Mouse (Mus musculus): ENCODE data around the gene Mrgprd. TPM values are rescaled to one million over a fixed set of nuclear protein-coding genes. Genes with fewer than 3 reads are reported as not detected.

The Mrgprd gene
- polyA plus RNA-seq, 1 experiment from 2014 or later: 0.11 TPM

GRCm38 (mm10) chr7:145312137-145312536 lies 2.5 kb upstream of the Mrgprd start:
- 84% methylated on average over 3 of the region's 3 CpGs for WGBS
- ATAC-seq: no peak
- no peak overlapping the region for H3K4me3 ChIP-seq (ENCODE audit: low read length)
- H3K4me2 ChIP-seq (ENCODE audit: low read length): no peak overlapping the region
- no peak overlapping the region for H3K9ac ChIP-seq (ENCODE audit: low read depth, low read length)
- H3K27ac ChIP-seq (ENCODE audit: low read depth, low read length): no peak overlapping the region
- H3K4me1 ChIP-seq (ENCODE audit: control insufficient read depth, insufficient read depth, low read depth, low read length): no peaks in the 10 kb centered on the region
- H3K9me3 ChIP-seq (ENCODE audit: control insufficient read depth, low read length): no peaks in the 10 kb centered on the region
- H3K36me3 ChIP-seq (ENCODE audit: control insufficient read depth, insufficient read depth, low read length): no peaks in the 10 kb centered on the region
- H3K27me3 ChIP-seq (replicated peaks; ENCODE audit: control insufficient read depth, insufficient read depth, low read length): no peaks in the 10 kb centered on the region

DNA sequence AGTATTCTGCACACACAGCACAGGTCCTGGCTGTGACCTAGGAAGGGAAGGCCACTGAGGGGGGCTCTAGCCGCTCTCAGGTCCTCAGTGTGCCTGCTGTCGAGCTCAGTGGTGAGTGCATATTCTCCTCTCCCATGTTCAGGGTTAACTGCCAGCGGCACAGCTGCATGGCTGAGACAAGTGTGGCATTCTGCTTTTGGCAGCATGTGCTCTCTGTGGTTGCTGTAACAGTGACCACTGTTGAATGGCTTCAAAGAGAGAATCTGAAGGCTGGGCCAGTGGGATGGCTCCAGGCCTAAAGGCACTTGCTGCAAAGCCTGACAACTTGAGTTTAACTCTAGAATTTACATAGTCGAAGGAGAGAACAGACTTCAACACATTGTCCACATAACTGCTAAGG lies 2.9 kb downstream of the Mrgprd start:
- H3K27ac ChIP-seq (ENCODE audit: low read depth, low read length): no peak overlapping the region
- H3K4me2 ChIP-seq (ENCODE audit: low read length): no peak overlapping the region
- no peak overlapping the region for H3K9ac ChIP-seq (ENCODE audit: low read depth, low read length)
- H3K4me3 ChIP-seq (ENCODE audit: low read length): no peak overlapping the region
- H3K4me1 ChIP-seq (ENCODE audit: control insufficient read depth, insufficient read depth, low read depth, low read length): no peaks in the 10 kb centered on the region
- WGBS: 59% methylated on average over 4 of the region's 4 CpGs
- no peaks in the 10 kb centered on the region for H3K36me3 ChIP-seq (ENCODE audit: control insufficient read depth, insufficient read depth, low read length)
- ATAC-seq: no peak
- no peaks in the 10 kb centered on the region for H3K27me3 ChIP-seq (replicated peaks; ENCODE audit: control insufficient read depth, insufficient read depth, low read length)
- no peaks in the 10 kb centered on the region for H3K9me3 ChIP-seq (ENCODE audit: control insufficient read depth, low read length)

DNA sequence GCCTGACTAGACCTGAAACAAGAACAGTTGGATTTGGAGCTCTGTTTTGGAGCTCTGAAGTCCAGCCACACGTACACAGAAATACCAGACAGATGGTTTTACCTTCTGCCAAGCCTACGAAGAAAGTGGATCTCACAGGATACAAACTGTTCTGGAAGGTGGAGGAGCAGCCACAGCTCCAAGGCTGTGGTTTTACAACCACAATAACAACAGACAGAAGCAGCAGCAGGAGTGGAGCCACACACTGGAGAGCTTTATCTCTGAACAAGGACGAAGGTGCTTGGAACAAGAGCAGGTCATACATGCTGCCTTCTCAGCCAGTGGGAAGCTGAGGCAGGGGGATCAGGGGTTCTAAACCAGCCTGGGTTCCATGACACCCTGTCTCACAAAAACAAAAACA lies 4.8 kb downstream of the Mrgprd start:
- Histone ChIP-seq H3K9me3 (ENCODE audit: control insufficient read depth, low read length) (no peaks in the 10 kb centered on the region), H3K27ac (ENCODE audit: low read depth, low read length) (no peak overlapping the region), H3K4me2 (ENCODE audit: low read length) (no peak overlapping the region), H3K36me3 (ENCODE audit: control insufficient read depth, insufficient read depth, low read length) (no peaks in the 10 kb centered on the region), H3K27me3 (replicated peaks; ENCODE audit: control insufficient read depth, insufficient read depth, low read length) (no peaks in the 10 kb centered on the region), H3K9ac (ENCODE audit: low read depth, low read length) (no peak overlapping the region), H3K4me3 (ENCODE audit: low read length) (no peak overlapping the region), H3K4me1 (ENCODE audit: control insufficient read depth, insufficient read depth, low read depth, low read length) (no peaks in the 10 kb centered on the region)
- WGBS: 72% methylated on average over 3 of the region's 3 CpGs
- ATAC-seq: no peak

- Histone ChIP-seq H3K4me2 (ENCODE audit: low read length) (no peak overlapping the region), H3K27me3 (replicated peaks; ENCODE audit: control insufficient read depth, insufficient read depth, low read length) (no peaks in the 10 kb centered on the region), H3K4me3 (ENCODE audit: low read length) (no peak overlapping the region), H3K4me1 (ENCODE audit: control insufficient read depth, insufficient read depth, low read depth, low read length) (no peaks in the 10 kb centered on the region), H3K27ac (ENCODE audit: low read depth, low read length) (no peak overlapping the region), H3K9me3 (ENCODE audit: control insufficient read depth, low read length) (no peaks in the 10 kb centered on the region), H3K36me3 (ENCODE audit: control insufficient read depth, insufficient read depth, low read length) (no peaks in the 10 kb centered on the region), H3K9ac (ENCODE audit: low read depth, low read length) (no peak overlapping the region)
- WGBS: 26% methylated on average over 4 of the region's 4 CpGs
- no peak for ATAC-seq
Observed at GRCm38 (mm10) chr7:145323607-145324006, 9.0 kb downstream of the Mrgprd start.

- ATAC-seq: no peak
- WGBS: 49% methylated on average over 2 of the region's 2 CpGs
Observed at GRCm38 (mm10) chr7:145325697-145326096, 11.1 kb downstream of the Mrgprd start.

DNA sequence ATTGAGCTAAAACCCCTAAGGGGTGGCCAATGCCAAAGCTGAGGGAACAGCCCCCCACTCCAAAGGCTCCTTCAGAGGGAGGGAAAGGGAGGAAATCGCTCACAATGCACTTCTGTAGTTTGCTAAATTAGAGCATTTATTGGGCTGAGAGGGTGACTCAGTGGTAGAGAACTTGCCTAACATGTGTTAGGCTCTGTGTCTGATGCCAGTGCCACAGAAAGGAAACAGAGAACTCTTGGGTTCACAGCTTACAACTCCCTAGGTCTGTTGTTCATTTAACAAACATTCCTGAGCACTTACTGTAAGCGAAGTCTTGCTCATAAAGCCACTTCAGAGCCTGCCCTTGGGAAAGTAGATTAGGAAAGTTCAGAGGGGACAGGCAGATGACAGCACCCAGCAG lies 15.3 kb downstream of the Mrgprd start:
- no peaks in the 10 kb centered on the region for H3K27me3 ChIP-seq (replicated peaks; ENCODE audit: control insufficient read depth, insufficient read depth, low read length)
- no peaks in the 10 kb centered on the region for H3K9me3 ChIP-seq (ENCODE audit: control insufficient read depth, low read length)
- 73% methylated on average over 2 of the region's 2 CpGs for whole genome bisulfite sequencing
- no peak overlapping the region for H3K27ac ChIP-seq (ENCODE audit: low read depth, low read length)
- no peaks in the 10 kb centered on the region for H3K36me3 ChIP-seq (ENCODE audit: control insufficient read depth, insufficient read depth, low read length)
- no peak for ATAC-seq
- no peak overlapping the region for H3K4me3 ChIP-seq (ENCODE audit: low read length)
- H3K9ac ChIP-seq (ENCODE audit: low read depth, low read length): no peak overlapping the region
- H3K4me1 ChIP-seq (ENCODE audit: control insufficient read depth, insufficient read depth, low read depth, low read length): no peaks in the 10 kb centered on the region
- no peak overlapping the region for H3K4me2 ChIP-seq (ENCODE audit: low read length)

More at GRCm38 (mm10) chr7:145325697-145326096, 11.1 kb downstream of the Mrgprd start:
- H3K27me3 ChIP-seq (replicated peaks; ENCODE audit: control insufficient read depth, insufficient read depth, low read length): no peaks in the 10 kb centered on the region
- no peak overlapping the region for H3K4me2 ChIP-seq (ENCODE audit: low read length)
- H3K36me3 ChIP-seq (ENCODE audit: control insufficient read depth, insufficient read depth, low read length): no peaks in the 10 kb centered on the region
- no peak overlapping the region for H3K9ac ChIP-seq (ENCODE audit: low read depth, low read length)
- H3K4me3 ChIP-seq (ENCODE audit: low read length): no peak overlapping the region
- no peak overlapping the region for H3K27ac ChIP-seq (ENCODE audit: low read depth, low read length)
- no peaks in the 10 kb centered on the region for H3K9me3 ChIP-seq (ENCODE audit: control insufficient read depth, low read length)
- no peaks in the 10 kb centered on the region for H3K4me1 ChIP-seq (ENCODE audit: control insufficient read depth, insufficient read depth, low read depth, low read length)

DNA sequence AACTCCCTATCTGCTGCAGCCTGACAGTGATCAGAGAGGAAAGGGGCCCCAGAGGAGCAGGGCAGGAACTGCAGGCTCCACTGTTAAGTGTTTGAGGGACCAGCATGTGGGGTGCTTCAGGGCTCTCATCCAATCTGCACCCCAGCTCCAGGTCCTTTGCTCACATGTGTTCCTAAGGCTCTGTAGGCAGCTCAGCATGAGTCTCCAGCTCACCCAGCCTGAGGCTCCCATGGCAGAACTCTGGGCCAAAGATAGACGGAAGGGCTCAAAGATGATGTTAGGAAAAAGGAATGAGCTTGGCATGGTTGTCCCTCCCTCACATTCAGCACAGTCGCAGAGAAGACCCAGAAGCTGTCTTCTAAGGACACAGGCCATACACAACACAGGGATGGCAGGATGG lies 16.0 kb downstream of the Mrgprd start:
- H3K27me3 ChIP-seq (replicated peaks; ENCODE audit: control insufficient read depth, insufficient read depth, low read length): no peaks in the 10 kb centered on the region
- no peak overlapping the region for H3K27ac ChIP-seq (ENCODE audit: low read depth, low read length)
- H3K4me3 ChIP-seq (ENCODE audit: low read length): no peak overlapping the region
- no peak overlapping the region for H3K4me2 ChIP-seq (ENCODE audit: low read length)
- 73% methylated on average over 2 of the region's 2 CpGs for WGBS
- no peaks in the 10 kb centered on the region for H3K4me1 ChIP-seq (ENCODE audit: control insufficient read depth, insufficient read depth, low read depth, low read length)
- no peak for ATAC-seq
- H3K9ac ChIP-seq (ENCODE audit: low read depth, low read length): no peak overlapping the region
- no peaks in the 10 kb centered on the region for H3K36me3 ChIP-seq (ENCODE audit: control insufficient read depth, insufficient read depth, low read length)
- no peaks in the 10 kb centered on the region for H3K9me3 ChIP-seq (ENCODE audit: control insufficient read depth, low read length)

- H3K27me3 ChIP-seq (replicated peaks; ENCODE audit: control insufficient read depth, insufficient read depth, low read length): no peaks in the 10 kb centered on the region
- H3K4me3 ChIP-seq (ENCODE audit: low read length): no peak overlapping the region
- 47% methylated on average over 1 of the region's 1 CpGs for WGBS
- ATAC-seq: no peak
- no peaks in the 10 kb centered on the region for H3K36me3 ChIP-seq (ENCODE audit: control insufficient read depth, insufficient read depth, low read length)
- H3K4me1 ChIP-seq (ENCODE audit: control insufficient read depth, insufficient read depth, low read depth, low read length): no peaks in the 10 kb centered on the region
- H3K9me3 ChIP-seq (ENCODE audit: control insufficient read depth, low read length): no peaks in the 10 kb centered on the region
- H3K4me2 ChIP-seq (ENCODE audit: low read length): no peak overlapping the region
- no peak overlapping the region for H3K9ac ChIP-seq (ENCODE audit: low read depth, low read length)
- H3K27ac ChIP-seq (ENCODE audit: low read depth, low read length): no peak overlapping the region
Observed at GRCm38 (mm10) chr7:145332376-145333041, 17.9 kb downstream of the Mrgprd start.

- H3K9ac ChIP-seq (ENCODE audit: low read depth, low read length): no peak overlapping the region
- H3K36me3 ChIP-seq (ENCODE audit: control insufficient read depth, insufficient read depth, low read length): no peaks in the 10 kb centered on the region
- ATAC-seq: no peak
- H3K9me3 ChIP-seq (ENCODE audit: control insufficient read depth, low read length): no peaks in the 10 kb centered on the region
- WGBS: 82% methylated on average over 6 of the region's 6 CpGs
- no peaks in the 10 kb centered on the region for H3K4me1 ChIP-seq (ENCODE audit: control insufficient read depth, insufficient read depth, low read depth, low read length)
- H3K4me2 ChIP-seq (ENCODE audit: low read length): no peak overlapping the region
- no peak overlapping the region for H3K4me3 ChIP-seq (ENCODE audit: low read length)
- no peaks in the 10 kb centered on the region for H3K27me3 ChIP-seq (replicated peaks; ENCODE audit: control insufficient read depth, insufficient read depth, low read length)
- no peak overlapping the region for H3K27ac ChIP-seq (ENCODE audit: low read depth, low read length)
Observed at GRCm38 (mm10) chr7:145333936-145334335, 19.3 kb downstream of the Mrgprd start.
